Mouse (Mus musculus) spleen, adult 2 months (tissue): Measurements from ENCODE around the gene 1700019N19Rik.

Experiments
- CTCF ChIP-seq: fragments of 200-500 bp; IDR thresholded peaks from 2 replicates; pipeline ENCODE4 v1.5.1; 2011; ENCODE audit warnings: mild to moderate bottlenecking, inconsistent platforms; ENCODE audit not compliant: insufficient read depth, insufficient read length, insufficient replicate concordance; ENCODE audit errors: extremely low read depth
- POLR2A ChIP-seq: fragments of 200-500 bp; IDR thresholded peaks from 2 replicates; pipeline ENCODE4 v1.6.1; 2011; ENCODE audit warnings: low read depth, low read length, inconsistent platforms

DNA sequence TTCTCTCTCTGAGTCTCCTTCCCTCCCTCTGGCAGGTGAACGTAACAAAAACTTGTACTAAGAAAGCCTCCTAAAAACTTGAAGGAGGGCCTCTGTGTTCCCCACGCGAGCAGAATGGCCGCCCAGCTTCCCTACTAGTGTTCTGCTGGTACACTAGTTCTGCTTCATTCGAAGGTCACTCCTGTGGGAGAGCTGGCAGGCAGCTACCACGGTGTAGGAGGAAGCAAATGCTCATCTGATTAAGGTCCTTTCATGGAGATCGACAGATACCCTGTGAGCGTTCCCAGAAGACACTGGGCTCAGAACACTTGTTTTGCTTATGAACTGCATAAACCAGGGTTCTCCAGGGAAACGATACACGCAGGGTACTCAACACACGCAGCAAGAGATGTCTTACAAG, 23.1 kb upstream of the 1700019N19Rik start:
- TF ChIP-seq CTCF (no peak), POLR2A (no peak)
